Mouse (Mus musculus): ENCODE results near the gene 1700023F06Rik. TPM values are rescaled to one million over a fixed set of nuclear protein-coding genes. Genes with fewer than 3 reads are reported as not detected.
"Not testable (repeated sequence)": the region's sequence is repeated elsewhere in the genome, so short reads cannot be mapped to it uniquely, and the experiment has no call there.

1700023F06Rik gene
- total RNA-seq, 2 experiments from 2014 or later = not detected

- intact Hi-C loops (cut with DNase I) = no loop called here
- DNase-seq = peak; percentile 50 to 57
These were observed 15.6 kb upstream of the 1700023F06Rik start for GRCm38 (mm10) chr11:103223951-103224456.

- no peak for DNase-seq
- intact Hi-C loops (cut with DNase I) = no loop called here
These were observed 15.1 kb upstream of the 1700023F06Rik start for GRCm38 (mm10) chr11:103223444-103223843.

- intact Hi-C loops (cut with DNase I); DNase-seq: not testable (repeated sequence)
These were observed 14.4 kb upstream of the 1700023F06Rik start for GRCm38 (mm10) chr11:103222718-103223117.

DNA sequence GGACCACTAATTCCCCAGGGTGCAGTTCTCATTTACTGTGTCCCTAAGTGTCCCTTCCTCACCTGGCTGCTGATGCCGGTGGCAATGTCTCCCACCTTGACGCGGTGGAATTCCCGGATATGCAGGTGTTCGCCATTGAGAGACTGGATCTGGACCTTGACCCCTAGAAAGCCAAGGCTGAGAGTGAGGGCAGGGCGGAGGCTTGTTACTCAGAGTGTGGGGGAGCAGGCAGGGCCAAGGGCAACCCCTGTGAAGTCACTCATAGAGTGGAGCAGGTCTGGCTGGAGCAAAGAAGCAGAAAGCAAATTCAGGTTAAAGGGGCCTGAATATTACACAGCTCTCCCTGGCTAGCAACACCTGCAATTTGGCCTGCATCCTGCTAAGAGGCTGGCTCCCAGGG is 13.1 kb upstream of the 1700023F06Rik start:
- intact Hi-C loops (cut with DNase I) = no loop called here
- no peak for DNase-seq

DNA sequence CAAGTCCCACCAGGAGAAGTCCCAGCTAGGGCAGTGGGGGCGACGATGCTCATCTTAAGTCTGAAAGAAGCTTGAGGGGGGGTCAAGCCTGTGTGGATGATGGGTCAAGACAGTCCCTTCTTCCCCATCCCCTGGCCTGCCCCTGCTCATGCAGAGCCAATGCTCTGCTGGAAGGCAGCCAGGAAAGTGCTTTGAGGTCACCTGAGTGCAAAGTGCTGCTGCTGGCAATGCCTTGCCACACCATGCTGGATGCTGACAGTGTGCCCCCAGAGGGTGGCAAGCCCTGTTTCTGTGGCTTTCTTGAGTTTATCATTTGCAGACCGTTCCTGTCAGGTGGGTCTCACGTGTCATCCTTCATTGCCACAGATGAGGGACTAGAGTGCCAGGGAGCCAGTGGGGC is 11.6 kb upstream of the 1700023F06Rik start:
- no peak for DNase-seq
- intact Hi-C loops (cut with DNase I) = no loop called here

GRCm38 (mm10) chr11:103219259-103219658 is 10.9 kb upstream of the 1700023F06Rik start:
- no peak for DNase-seq
- intact Hi-C loops (cut with DNase I) = no loop called here

DNA sequence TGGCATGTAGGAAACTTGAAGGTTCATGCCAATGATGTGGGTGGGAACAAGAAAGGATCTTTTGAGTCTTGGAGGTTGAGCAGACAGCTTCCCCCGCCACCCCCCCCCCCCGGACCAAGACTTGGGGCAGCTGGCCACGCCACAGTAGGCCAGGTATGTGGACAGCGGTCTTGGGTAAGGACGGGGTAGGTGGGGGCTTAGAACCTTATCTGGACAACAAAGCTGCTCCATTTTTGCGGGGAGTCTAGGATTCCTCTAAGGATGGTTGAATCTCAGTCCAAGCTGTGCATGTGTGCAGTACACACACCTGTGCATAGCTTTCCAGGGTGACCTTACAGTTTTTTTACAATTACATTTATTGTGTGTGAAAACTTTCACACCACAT is 10.2 kb upstream of the 1700023F06Rik start:
- no peak for DNase-seq
- intact Hi-C loops (cut with DNase I) = no loop called here

DNA sequence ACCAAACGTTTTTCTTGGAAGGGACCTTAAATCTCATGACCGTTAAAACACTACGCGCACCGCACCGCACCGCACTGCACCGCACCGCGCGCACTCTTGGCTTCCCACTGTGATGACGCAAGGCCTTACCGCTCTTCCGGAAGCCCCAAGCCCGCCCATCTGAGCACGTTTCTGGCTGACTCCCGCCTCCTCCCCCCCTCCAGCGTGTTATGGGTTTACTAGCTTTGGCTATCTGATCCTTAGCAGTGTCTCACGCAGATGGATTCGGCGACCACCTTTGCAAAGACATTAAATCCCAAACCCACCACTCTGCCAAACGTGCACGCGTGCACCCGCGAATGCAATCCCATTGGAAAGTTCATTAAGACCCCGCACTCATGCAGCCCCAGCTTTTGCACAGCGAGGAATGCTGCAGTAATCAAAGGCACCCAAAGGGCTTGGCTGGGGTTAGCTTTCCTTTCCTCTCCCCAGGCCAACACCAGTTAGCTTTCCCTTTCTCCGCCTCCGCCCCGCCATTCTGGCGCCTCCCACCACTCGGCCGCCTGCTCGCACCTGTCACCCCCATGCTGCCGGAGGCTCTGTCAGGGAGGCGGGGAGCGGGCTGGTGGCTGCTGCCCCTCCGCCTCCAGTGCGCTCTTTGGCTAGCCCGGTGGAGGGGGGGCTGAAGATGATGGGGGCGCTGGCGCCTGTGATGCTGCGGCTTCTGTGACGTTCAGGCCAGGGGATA is 9.6 kb upstream of the 1700023F06Rik start, which contains the start of gene Spata32:
Gene Spata32 (minus strand): TSS at position 643 of the 727 bp plus-strand sequence.
- intact Hi-C loops (cut with DNase I) = no loop called here
- DNase-seq = peak in 1 of 2 experiments; percentile 26

- intact Hi-C loops (cut with DNase I) = no loop called here
- no peak for DNase-seq
These were observed 7.0 kb upstream of the 1700023F06Rik start for GRCm38 (mm10) chr11:103215355-103215754.

DNA sequence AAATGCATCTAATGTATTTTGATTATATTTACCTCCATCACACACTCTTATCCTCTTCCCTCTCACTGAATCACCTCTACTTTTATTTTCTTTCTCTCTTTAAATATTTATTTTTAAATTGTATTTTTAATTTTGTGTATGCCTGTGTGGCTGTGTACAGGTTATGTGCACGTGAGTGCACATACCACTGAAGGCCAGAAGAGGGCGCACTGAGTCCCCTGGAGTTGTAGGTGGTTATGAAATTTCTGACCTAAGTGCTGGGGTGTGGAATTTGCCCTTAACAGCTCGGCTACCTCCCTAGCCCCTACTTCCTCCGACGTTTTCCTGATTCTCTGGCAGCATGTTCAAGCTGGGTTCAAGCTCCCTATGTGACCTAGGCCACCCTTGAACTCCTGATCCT is 5.4 kb upstream of the 1700023F06Rik start:
- no peak for DNase-seq
- intact Hi-C loops (cut with DNase I) = no loop called here

DNA sequence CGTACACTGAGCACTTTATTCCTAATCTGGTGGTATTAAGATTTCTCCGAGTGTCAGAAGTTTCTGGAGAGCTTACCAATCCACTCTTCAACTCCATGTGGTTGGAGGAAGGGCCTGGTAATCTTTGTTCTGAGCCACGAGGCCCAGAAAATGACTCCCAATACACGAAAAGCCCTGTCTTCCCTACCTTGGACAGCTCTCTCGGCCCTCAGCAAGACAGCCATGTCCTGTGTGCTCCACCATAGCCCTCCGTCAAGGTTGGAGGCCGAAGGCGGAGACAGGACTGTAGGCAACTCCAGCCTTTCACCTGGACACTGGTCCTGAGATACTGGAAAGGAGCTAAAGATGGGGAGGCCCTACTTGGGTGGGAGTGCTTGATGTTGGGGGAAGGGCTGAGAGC is 1.9 kb upstream of the 1700023F06Rik start:
- no peak for DNase-seq
- intact Hi-C loops (cut with DNase I) = no loop called here

GRCm38 (mm10) chr11:103206203-103206602 is 2.2 kb downstream of the 1700023F06Rik start:
- no peak for DNase-seq
- intact Hi-C loops (cut with DNase I) = no loop called here

DNA sequence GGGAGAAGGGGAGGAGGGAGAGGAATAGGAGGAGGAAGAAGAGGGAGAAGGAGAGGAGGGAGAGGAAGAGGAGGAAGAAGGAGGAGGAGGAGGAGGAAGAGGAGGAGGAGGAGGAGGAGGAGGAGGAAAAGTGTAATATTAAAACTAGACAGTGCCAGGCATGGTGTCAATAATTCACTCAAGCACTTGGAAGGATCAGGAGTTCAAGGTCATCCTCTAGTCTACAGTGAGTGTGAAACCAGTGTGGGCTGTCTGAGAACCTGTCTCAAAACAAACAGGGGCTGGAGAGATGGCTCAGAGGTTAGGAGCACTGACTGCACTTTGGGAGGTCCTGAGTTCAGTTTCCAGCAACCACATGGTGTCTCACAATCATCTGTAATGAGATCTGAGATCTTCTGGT is 6.0 kb downstream of the 1700023F06Rik start:
- intact Hi-C loops (cut with DNase I) = no loop called here
- DNase-seq = no peak

- intact Hi-C loops (cut with DNase I) = no loop called here
- DNase-seq = peak in 1 of 2 experiments; percentile 13
These were observed 6.7 kb downstream of the 1700023F06Rik start for GRCm38 (mm10) chr11:103201664-103202063.

- intact Hi-C loops (cut with DNase I) = no loop called here
- DNase-seq = peak in 1 of 2 experiments; percentile 30
These were observed 9.2 kb downstream of the 1700023F06Rik start for GRCm38 (mm10) chr11:103198911-103199803.

DNA sequence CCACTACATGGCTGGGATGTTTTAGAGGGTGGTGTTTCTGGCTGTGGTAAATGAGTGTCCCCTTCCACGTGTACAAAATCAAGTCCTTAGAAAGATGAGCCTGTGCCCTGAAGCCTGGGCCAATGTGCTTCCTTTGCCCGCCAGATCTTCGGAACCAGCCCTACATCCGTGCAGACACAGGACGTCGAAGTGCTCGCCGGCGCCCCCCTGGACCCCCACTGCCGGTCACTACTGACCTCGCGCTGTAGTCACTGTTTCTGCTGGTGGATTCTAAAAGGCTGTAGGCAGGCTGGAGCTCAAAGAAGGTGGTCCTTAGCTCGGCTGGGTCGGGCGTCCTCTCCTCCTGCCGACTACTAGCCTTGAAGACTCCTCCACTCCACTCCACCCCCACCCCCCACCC is 10.0 kb downstream of the 1700023F06Rik start:
- intact Hi-C loops (cut with DNase I) = no loop called here
- peak in 1 of 2 experiments; percentile 13 for DNase-seq

GRCm38 (mm10) chr11:103197340-103197739 is 11.0 kb downstream of the 1700023F06Rik start:
- peak in 1 of 2 experiments; percentile 8 for DNase-seq
- intact Hi-C loops (cut with DNase I) = no loop called here

GRCm38 (mm10) chr11:103195656-103196055 is 12.7 kb downstream of the 1700023F06Rik start:
- intact Hi-C loops (cut with DNase I) = no loop called here
- DNase-seq = no peak

DNA sequence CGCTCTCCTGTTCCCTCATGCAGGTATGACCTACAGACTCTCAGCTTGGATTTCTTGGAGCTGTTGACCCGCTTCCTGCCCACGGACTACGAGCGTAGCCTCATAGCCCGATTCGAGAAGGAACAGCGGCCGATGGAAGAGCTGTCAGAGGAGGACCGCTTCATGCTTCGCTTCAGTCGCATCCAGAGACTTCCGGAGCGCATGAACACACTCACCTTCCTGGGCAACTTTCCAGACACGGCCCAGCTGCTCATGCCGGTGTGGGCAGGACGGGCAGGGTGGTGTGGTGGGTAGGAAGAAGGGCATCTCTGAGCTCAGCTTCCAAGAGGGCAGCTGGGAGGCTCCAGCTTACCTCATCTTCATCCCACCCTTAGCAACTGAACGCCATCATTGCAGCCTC is 13.1 kb downstream of the 1700023F06Rik start:
- peak in 1 of 2 experiments; percentile 12 for DNase-seq
- intact Hi-C loops (cut with DNase I) = no loop called here

- DNase-seq = peak in 1 of 2 experiments; percentile 11
- intact Hi-C loops (cut with DNase I) = no loop called here
These were observed 14.6 kb downstream of the 1700023F06Rik start for GRCm38 (mm10) chr11:103193825-103194168.

Data from gastrocnemius, postnatal 36 days (tissue).